Mouse (Mus musculus) limb, embryonic 11.5 days (tissue): ENCODE measurements at regions not wholly inside any gene's neighbourhood (a gene's known extent, or its start where the extent isn't known, plus 50 kb on each side); places are given as distances from the start of the nearest gene placed in this dataset.
A peak's percentile ranks its signal among the peaks of the same experiment; 100 is the strongest.

Experiments
- ATAC-seq: fragments of 200-750 bp; cut with Nextera tagmentation; 2 replicates; pipeline ENCODE4 v1.8.0; 2017; ENCODE audit warnings: low read depth; ENCODE audit not compliant: insufficient number of reproducible peaks, low FRiP score, low TSS enrichment
- DNase-seq: peaks from one replicate; pipeline ENCODE4 v3.0.0-alpha.2; 2015; ENCODE audit warnings: low spot score
- H3K27ac ChIP-seq: fragments of 300-500 bp; sonication (generic); replicated peaks from 2 replicates; pipeline ENCODE4 v1.5.1; 2014; ENCODE audit warnings: low read depth, mild to moderate bottlenecking, low read length
- H3K27me3 ChIP-seq: fragments of 300-500 bp; sonication (generic); 2 replicates; pipeline ENCODE4 v1.6.1; 2014; ENCODE audit warnings: mild to moderate bottlenecking, low read length, mixed read lengths; ENCODE audit not compliant: control insufficient read depth, insufficient read depth
- H3K36me3 ChIP-seq: fragments of 300-500 bp; sonication (generic); 2 replicates; pipeline ENCODE4 v1.6.1; 2014; ENCODE audit warnings: mild to moderate bottlenecking, low read length, moderate library complexity, mixed read lengths; ENCODE audit not compliant: control insufficient read depth, insufficient read depth
- H3K4me1 ChIP-seq: fragments of 300-500 bp; sonication (generic); 2 replicates; pipeline ENCODE4 v1.6.1; 2014; ENCODE audit warnings: low read length, mixed read lengths; ENCODE audit not compliant: control insufficient read depth, insufficient read depth
- H3K4me2 ChIP-seq: fragments of 300-500 bp; sonication (generic); 2 replicates; pipeline ENCODE4 v1.6.1; 2014; ENCODE audit warnings: low read depth, mild to moderate bottlenecking, moderate library complexity; ENCODE audit not compliant: severe bottlenecking
- H3K4me3 ChIP-seq: fragments of 300-500 bp; sonication (generic); 2 replicates; pipeline ENCODE4 v1.5.1; 2014; ENCODE audit warnings: low read depth, low read length
- H3K9ac ChIP-seq: fragments of 300-500 bp; sonication (generic); 2 replicates; pipeline ENCODE4 v1.6.1; 2014; ENCODE audit warnings: mild to moderate bottlenecking, low read length
- H3K9me3 ChIP-seq: fragments of 300-500 bp; sonication (generic); 2 replicates; pipeline ENCODE4 v1.6.1; 2016; ENCODE audit warnings: low read length; ENCODE audit not compliant: control insufficient read depth
- WGBS: fragments of 180-500 bp; shearing (Covaris S2); extraction: QIAGEN DNeasy Blood & Tissue Kit; methylation state at CpG from one replicate; pipeline ENCODE4 v1.1.7; 2014; 5-methylcytosine and 5-hydroxymethylcytosine counted together

DNA sequence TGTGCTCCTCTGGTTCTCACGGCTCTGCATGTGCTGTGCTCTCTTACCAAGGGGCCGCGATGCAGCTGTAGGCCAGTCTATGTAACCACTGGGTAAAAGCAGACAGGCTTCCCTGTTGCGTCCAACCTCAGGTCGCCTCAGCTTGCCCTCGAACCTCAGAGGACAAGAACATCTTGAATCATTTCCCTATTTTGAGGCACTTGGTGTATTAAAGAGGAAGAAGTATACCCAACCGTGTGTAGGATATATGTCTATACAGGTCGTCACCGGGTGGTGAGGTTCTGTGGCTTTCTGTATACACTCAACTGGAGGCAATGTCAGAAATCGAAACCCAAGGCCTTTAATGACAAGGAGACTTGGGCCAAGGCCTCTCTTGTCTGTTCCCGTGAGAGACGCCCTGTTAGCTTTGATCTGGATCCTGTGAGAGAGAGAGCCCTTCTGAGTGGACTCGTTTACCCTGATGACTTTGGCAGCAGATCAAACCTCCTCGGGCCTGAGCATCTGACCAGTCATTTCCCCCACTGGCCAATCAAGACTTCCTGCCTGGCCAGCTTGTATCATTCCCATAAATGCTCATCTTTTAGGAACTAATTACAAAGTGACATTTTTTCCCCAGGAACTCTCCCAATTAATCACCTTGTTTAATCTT is 135.3 kb downstream of the 1500009L16Rik start:
- Histone ChIP-seq H3K4me3 (no peak overlapping the region), H3K9ac (no peak overlapping the region), H3K4me2 (no peak overlapping the region), H3K36me3 (no peaks in the 10 kb centered on the region), H3K27me3 (no peaks in the 10 kb centered on the region), H3K27ac (no peak overlapping the region), H3K9me3 (no peaks in the 10 kb centered on the region), H3K4me1 (no peaks in the 10 kb centered on the region)
- 80% methylated on average over 14 of the region's 14 CpGs for WGBS
- ATAC-seq (no peak), DNase-seq (no peak)

DNA sequence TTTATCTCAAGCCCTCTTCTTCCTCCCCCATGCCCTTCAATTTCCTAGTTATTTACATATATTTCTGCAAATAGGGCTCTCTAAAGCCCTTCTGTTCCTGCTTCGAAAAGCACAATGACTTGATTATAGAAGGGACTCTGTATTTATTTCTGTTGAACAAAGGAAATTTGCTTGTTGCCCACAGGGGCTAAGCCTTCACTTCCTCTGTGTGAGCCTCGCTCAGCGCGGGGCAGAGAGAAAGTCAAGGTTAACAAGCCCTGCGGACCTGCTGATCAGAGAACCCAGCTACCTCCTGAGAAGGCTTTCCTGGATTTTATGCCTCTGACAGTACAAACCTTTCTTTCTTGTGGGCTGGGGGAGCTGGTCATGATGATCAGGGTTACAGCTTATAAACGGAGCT is 136.0 kb downstream of the 1500009L16Rik start:
- Histone ChIP-seq H3K4me2 (no peak overlapping the region), H3K27ac (no peak overlapping the region), H3K9ac (no peak overlapping the region), H3K4me1 (no peaks in the 10 kb centered on the region), H3K9me3 (no peaks in the 10 kb centered on the region), H3K27me3 (no peaks in the 10 kb centered on the region), H3K4me3 (no peak overlapping the region), H3K36me3 (no peaks in the 10 kb centered on the region)
- ATAC-seq (no peak), DNase-seq (peak; percentile 37)
- WGBS, result 51% methylated on average over 6 of the region's 6 CpGs

DNA sequence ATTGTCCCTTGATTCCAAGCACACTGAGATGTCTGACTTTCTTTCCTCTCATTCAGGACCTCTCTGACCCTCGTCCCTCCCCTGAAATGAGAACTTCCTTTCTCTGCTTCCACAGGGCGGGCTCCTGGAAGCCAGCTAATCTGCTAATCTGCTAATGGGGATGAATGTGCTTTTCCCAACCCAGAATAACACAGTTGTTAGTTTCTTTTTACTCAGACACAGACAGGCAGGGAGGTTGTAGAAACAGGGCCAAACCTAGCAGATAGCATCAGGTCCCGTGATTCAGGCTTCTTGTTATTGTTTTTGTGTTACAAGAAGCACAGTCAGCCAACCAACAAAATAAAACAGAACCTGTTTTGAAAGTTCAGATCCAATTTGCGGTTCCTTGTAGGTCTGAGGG is 137.0 kb downstream of the 1500009L16Rik start:
- ATAC-seq, result no peak
- Histone ChIP-seq H3K27ac (no peak overlapping the region), H3K27me3 (no peaks in the 10 kb centered on the region), H3K4me1 (no peaks in the 10 kb centered on the region), H3K4me3 (no peak overlapping the region), H3K9me3 (no peaks in the 10 kb centered on the region), H3K36me3 (no peaks in the 10 kb centered on the region), H3K4me2 (no peak overlapping the region), H3K9ac (no peak overlapping the region)
- WGBS, result 84% methylated on average over 4 of the region's 4 CpGs
- no peak for DNase-seq

DNA sequence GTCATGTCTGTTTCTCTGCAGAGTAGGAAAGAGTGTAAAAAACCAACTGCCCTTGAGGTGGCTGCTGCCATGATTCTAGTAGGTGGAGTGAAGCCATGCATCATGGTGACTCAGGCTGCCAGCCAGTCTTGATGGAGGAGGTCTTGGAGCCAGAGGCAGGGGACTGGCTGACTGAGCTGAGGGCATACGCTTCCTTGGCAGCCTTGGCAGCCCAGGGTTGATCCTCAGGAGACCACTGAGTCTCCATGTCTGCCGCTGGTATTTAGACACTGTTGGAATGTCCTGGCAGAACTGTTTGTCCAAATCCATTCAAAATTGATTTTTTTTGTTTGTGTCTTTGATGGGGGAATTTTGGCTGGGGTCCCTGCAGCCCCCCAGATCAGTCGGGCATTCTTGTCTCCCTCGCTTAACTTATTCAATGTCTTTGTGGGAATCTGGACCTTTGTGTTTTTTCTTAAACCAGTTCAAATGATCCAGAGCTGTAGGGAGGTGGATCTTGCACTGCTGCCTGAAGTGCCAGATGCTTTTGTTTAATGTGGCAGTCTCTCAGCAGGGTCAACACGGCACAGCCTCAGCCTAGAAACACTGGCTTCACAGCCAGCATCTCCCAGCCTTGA is 139.0 kb downstream of the 1500009L16Rik start:
- no peak overlapping the region; the same call in 1 of the 2 replicates for H3K4me2 ChIP-seq
- H3K27me3 ChIP-seq, result no peaks in the 10 kb centered on the region
- no peaks in the 10 kb centered on the region for H3K4me1 ChIP-seq
- H3K9ac ChIP-seq, result no peak overlapping the region
- DNase-seq (no peak), ATAC-seq (no peak)
- 75% methylated on average over 5 of the region's 5 CpGs for WGBS
- no peaks in the 10 kb centered on the region for H3K36me3 ChIP-seq
- H3K27ac ChIP-seq, result no peak overlapping the region
- no peaks in the 10 kb centered on the region for H3K9me3 ChIP-seq
- H3K4me3 ChIP-seq, result no peak overlapping the region

DNA sequence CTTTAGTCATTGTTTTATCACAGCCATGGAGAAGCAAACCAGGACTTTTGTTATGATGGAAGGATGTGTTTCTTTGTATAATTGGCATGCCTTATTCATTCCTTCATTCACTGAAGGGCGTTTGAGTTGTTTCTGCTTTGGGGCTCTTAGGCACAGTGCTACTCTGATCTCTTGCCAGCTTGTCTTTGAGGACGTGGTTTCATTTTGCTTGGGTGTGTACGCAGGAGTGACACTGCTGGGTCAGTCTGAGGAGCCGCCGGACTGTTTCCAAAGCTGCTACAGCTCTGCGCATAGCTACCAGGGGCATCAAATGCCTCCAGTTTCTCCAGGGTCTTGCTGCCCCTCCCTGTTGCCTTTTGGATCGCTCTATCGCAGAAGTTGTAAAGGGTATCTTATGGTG is 141.9 kb downstream of the 1500009L16Rik start:
- Histone ChIP-seq H3K9me3 (no peaks in the 10 kb centered on the region), H3K27me3 (no peaks in the 10 kb centered on the region), H3K27ac (no peak overlapping the region), H3K36me3 (no peaks in the 10 kb centered on the region), H3K9ac (no peak overlapping the region), H3K4me3 (no peak overlapping the region), H3K4me1 (no peaks in the 10 kb centered on the region), H3K4me2 (no peak overlapping the region)
- no peak for ATAC-seq
- 94% methylated on average over 8 of the region's 8 CpGs for WGBS
- DNase-seq, result no peak

DNA sequence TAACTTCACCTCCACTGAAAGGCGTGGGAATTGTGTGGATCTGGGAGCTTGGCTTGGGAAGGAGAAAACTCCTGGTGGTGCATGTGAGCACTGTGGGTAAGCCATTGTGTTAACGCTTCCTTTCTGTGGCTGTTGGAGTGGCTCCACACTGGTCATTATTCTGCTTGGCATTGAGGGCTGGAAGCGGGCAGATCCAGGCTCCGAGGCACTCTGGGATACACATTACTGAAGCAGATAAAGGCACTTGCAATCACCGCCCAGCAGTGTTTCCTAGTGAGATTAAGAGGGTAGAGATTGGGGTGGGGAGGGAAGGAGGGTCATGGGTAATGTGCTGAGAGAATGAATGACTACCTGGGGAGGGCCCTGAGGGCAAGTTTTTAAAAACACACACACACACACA is 143.3 kb downstream of the 1500009L16Rik start:
- ATAC-seq, result no peak
- Histone ChIP-seq H3K27ac (no peak overlapping the region), H3K9ac (no peak overlapping the region), H3K4me2 (no peak overlapping the region), H3K27me3 (no peaks in the 10 kb centered on the region), H3K9me3 (no peaks in the 10 kb centered on the region), H3K4me3 (no peak overlapping the region), H3K36me3 (no peaks in the 10 kb centered on the region), H3K4me1 (no peaks in the 10 kb centered on the region)
- DNase-seq, result no peak
- WGBS, result 69% methylated on average over 5 of the region's 5 CpGs

DNA sequence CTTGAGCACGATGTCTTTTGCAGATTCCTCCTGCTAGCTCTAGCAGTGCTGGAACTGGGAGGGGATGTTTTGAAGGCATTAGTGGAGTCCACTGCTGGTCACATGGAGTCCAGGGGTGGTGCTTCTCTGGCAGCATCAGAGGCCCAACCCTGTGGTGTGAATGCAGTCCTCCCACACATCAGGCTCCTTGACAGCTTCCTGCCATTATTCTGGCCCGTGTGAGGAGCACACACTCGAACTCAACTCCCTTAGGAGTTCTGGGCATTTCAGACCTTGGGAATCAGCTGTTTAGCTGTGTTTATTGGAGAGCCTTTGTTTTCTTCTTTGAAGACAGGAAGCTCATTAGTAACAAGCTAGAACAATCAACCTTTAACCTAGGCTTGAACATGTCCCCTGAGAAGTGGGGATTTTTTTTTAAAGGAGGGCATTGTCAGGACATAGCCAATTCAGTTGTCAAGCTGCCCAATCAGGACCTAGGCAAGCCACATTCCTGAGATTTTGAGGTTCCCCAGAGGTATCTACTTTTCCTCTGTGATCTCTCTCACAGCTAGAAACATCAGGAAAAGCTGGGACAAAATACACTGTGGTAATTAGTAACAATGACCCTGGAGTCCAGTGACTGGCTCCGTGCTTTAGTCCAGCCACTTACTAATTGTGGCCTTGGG is 149.2 kb downstream of the 1500009L16Rik start:
- Histone ChIP-seq H3K4me3 (no peak overlapping the region), H3K4me2 (no peak overlapping the region), H3K9me3 (no peaks in the 10 kb centered on the region), H3K36me3 (no peaks in the 10 kb centered on the region), H3K27ac (no peak overlapping the region), H3K27me3 (no peaks in the 10 kb centered on the region), H3K4me1 (0 out of 2 replicates have a peak, but pooled peaks cover 6% of the 10 kb centered on the region), H3K9ac (no peak overlapping the region)
- 32% methylated on average over 4 of the region's 4 CpGs for WGBS
- no peak for ATAC-seq
- DNase-seq, result no peak

DNA sequence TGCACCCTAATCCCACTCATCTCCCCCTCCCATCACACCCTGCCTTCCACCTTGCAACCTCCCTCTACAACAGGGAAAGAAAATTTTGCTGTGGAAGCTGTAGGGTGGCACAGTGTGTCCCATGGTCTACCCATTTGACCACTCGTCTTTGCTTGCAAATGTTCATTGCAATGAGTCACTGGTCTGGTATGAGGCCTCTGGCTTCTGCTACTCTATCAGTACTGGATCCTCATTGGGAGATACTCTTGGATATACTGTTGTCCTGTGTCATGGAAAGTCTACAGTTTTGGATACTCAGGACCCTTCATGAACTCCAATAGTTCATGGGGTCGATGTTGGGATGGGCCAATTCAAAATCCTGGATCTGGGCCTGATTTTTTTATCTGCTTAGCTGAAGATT is 156.1 kb downstream of the 1500009L16Rik start:
- Histone ChIP-seq H3K9me3 (no peaks in the 10 kb centered on the region), H3K27me3 (no peaks in the 10 kb centered on the region), H3K4me1 (peaks cover 20% of the 10 kb centered on the region; the same call in 1 of the 2 replicates), H3K36me3 (no peaks in the 10 kb centered on the region), H3K27ac (no peak overlapping the region), H3K4me3 (no peak overlapping the region), H3K4me2 (no peak overlapping the region), H3K9ac (no peak overlapping the region)
- 83% methylated on average over 2 of the region's 2 CpGs for WGBS
- ATAC-seq (no peak), DNase-seq (no peak)
